Mouse (Mus musculus) cerebellum, postnatal 36 days (tissue): ENCODE measurements around the gene Gcgr.

Source experiments
- DNase-seq, 2 experiments: peaks; one replicate each; pipeline ENCODE4 v3.0.0; 2021 to 2022; ENCODE audit warnings: mixed read lengths in 2 of 2

Gene Gcgr

GRCm38 (mm10) chr11:120530085-120530964 lies at the start of gene Gcgr:
TSS of gene Gcgr (plus strand) at chr11:120530699.
- no peak for DNase-seq

GRCm38 (mm10) chr11:120483448-120483934 lies 47.0 kb upstream of the Gcgr start:
- no peak for DNase-seq

GRCm38 (mm10) chr11:120484265-120484981 lies 46.1 kb upstream of the Gcgr start, which contains the start of gene Mrpl12:
TSS of gene Mrpl12 (plus strand) at chr11:120484613.
- peak; percentile 89 to 92 for DNase-seq

- DNase-seq: no peak
Observed at GRCm38 (mm10) chr11:120485251-120485650, 45.2 kb upstream of the Gcgr start.

GRCm38 (mm10) chr11:120488516-120488915 lies 42.0 kb upstream of the Gcgr start:
- no peak for DNase-seq

GRCm38 (mm10) chr11:120489054-120489761 lies 41.3 kb upstream of the Gcgr start:
- peak; percentile 68 to 72 for DNase-seq

- DNase-seq: no peak
Observed at GRCm38 (mm10) chr11:120490291-120491046, 40.0 kb upstream of the Gcgr start.

- DNase-seq: peak; percentile 82 to 87
Observed at GRCm38 (mm10) chr11:120491317-120492023, 39.0 kb upstream of the Gcgr start, which contains the start of gene Slc25a10. TSS of gene Slc25a10 (plus strand) at chr11:120491840.

GRCm38 (mm10) chr11:120492024-120492877 lies 38.2 kb upstream of the Gcgr start:
- DNase-seq: no peak

- no peak for DNase-seq
Observed at GRCm38 (mm10) chr11:120492878-120493203, 37.7 kb upstream of the Gcgr start.

- no peak for DNase-seq
Observed at GRCm38 (mm10) chr11:120493351-120493750, 37.1 kb upstream of the Gcgr start.

- DNase-seq: no peak
Observed at GRCm38 (mm10) chr11:120493911-120494310, 36.6 kb upstream of the Gcgr start.

- no peak for DNase-seq
Observed at GRCm38 (mm10) chr11:120497436-120497835, 33.1 kb upstream of the Gcgr start.

- no peak for DNase-seq
Observed at GRCm38 (mm10) chr11:120498226-120498625, 32.3 kb upstream of the Gcgr start.

- DNase-seq: no peak
Observed at GRCm38 (mm10) chr11:120498891-120499290, 31.6 kb upstream of the Gcgr start.

- no peak for DNase-seq
Observed at GRCm38 (mm10) chr11:120499894-120500293, 30.6 kb upstream of the Gcgr start.

GRCm38 (mm10) chr11:120500357-120500756 lies 30.1 kb upstream of the Gcgr start:
- DNase-seq: no peak

- no peak for DNase-seq
Observed at GRCm38 (mm10) chr11:120501018-120501417, 29.5 kb upstream of the Gcgr start.

GRCm38 (mm10) chr11:120501701-120502100 lies 28.8 kb upstream of the Gcgr start:
- DNase-seq: no peak

GRCm38 (mm10) chr11:120505661-120506060 lies 24.8 kb upstream of the Gcgr start:
- DNase-seq: no peak

GRCm38 (mm10) chr11:120506899-120507298 lies 23.6 kb upstream of the Gcgr start:
- peak; percentile 54 to 68 for DNase-seq
